Mouse (Mus musculus): ENCODE results near the gene Pros1. TPM values are rescaled to one million over a fixed set of nuclear protein-coding genes. Genes with fewer than 3 reads are reported as not detected.

Gene Pros1
- polyA plus RNA-seq, 1 experiment from 2014 or later = 16.9 TPM

DNA sequence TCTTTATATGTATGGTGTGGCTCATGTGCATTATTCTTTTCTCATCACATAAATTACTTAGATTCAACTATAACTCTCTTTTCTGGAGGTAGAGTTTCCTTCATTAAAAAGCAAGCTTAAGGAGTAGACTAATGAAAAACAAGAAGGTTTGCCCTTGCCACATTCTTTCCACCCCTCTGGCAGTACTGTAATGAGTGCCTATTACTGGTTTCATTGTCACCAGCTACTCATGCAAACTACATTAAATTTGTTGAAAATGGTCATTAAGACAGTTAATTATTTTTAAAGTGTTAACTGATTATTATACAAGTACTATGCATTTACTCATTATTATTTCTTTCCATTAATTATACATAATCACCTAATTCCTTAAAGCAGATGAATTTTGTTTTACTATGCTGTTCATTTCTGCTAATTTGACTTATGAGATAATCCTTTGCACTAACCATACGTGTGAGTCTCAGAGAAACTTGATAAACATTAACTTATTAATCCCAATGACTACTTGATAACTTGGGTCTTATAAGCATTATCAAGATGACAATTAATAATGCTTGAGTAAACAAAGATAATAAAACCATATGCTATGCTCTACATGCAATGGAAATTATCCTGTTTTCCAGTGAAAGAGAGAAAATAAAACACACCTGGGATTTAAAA, 117.7 kb downstream of the Pros1 start:
- H3K4me1 ChIP-seq = no peaks in the 10 kb centered on the region
- H3K27ac ChIP-seq = no peak overlapping the region
- no peaks in the 10 kb centered on the region for H3K36me3 ChIP-seq (replicated peaks)
- H3K4me3 ChIP-seq = no peak overlapping the region
- H3K9me3 ChIP-seq = no peaks in the 10 kb centered on the region
- 71% methylated on average over 1 of the region's 1 CpGs for WGBS
- DNase-seq (ENCODE audit: extremely low spot score, low spot score) = no peak
- no peaks in the 10 kb centered on the region for H3K27me3 ChIP-seq (ENCODE audit: poor library complexity, severe bottlenecking)

DNA sequence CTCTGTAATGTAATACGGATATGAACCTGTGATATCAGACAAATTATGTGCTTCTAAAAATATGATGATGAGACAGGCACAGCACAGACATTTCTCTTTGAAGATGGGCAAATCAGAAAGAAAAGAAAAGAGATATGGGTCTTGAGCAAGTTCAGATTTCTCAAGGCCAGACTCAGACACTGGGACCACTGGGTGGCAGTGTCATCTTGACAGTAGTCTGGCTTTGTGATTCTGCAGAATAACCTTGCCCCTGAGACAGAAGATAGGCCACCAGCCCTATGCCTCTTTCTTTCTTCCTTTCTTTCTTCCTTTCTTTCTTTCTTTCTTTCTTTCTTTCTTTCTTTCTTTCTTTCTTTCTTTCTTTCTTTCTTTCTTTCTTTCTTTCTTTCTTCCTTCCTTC, 120.8 kb downstream of the Pros1 start:
- Histone ChIP-seq H3K9me3 (no peaks in the 10 kb centered on the region), H3K36me3 (replicated peaks) (no peaks in the 10 kb centered on the region), H3K4me1 (no peaks in the 10 kb centered on the region), H3K27me3 (ENCODE audit: poor library complexity, severe bottlenecking) (no peaks in the 10 kb centered on the region), H3K4me3 (no peak overlapping the region), H3K27ac (no peak overlapping the region)
- 88% methylated on average over 1 of the region's 1 CpGs for WGBS
- DNase-seq (ENCODE audit: extremely low spot score, low spot score) = no peak

Small RNA genes within 50 kb of the gene (microRNA-seq; reads per million reads assigned to microRNA genes)
- gene Gm25986 = not detected

Other genes starting within 250 kb of the Pros1 start
- 9.3 and 9.5 TPM in 2 replicates for gene Nsun3, start 67.5 kb upstream of the Pros1 start, polyA plus RNA-seq (2016; fragmentation: Nextera tagmentation; extraction: Ambion mirVana)
- gene Stx19, start 39.6 kb upstream of the Pros1 start, polyA plus RNA-seq (2016; fragmentation: Nextera tagmentation; extraction: Ambion mirVana) = 0.30 and 0.39 TPM in 2 replicates
- 15.3 and 16.4 TPM in 2 replicates for gene Arl13b, start 7.3 kb upstream of the Pros1 start, polyA plus RNA-seq (2016; fragmentation: Nextera tagmentation; extraction: Ambion mirVana)

Measured in forebrain, embryonic 10.5 days (tissue).